Mouse (Mus musculus) effector memory CD4-positive, alpha-beta T cell, adult 7 months (primary cell): ENCODE data around the gene Kyat3. TPM values are rescaled to one million over a fixed set of nuclear protein-coding genes. Genes with fewer than 3 reads are reported as not detected.

ENCODE experiments used
- polyA plus RNA-seq: library from polyadenylated mRNA; unstranded; fragments of 100-300 nt; shearing (Covaris generic); gene quantifications from one replicate; pipeline ENCODE4 v1.2.1, GENCODE M21; 2017

Kyat3 gene
- 0.56 TPM for polyA plus RNA-seq

DNA sequence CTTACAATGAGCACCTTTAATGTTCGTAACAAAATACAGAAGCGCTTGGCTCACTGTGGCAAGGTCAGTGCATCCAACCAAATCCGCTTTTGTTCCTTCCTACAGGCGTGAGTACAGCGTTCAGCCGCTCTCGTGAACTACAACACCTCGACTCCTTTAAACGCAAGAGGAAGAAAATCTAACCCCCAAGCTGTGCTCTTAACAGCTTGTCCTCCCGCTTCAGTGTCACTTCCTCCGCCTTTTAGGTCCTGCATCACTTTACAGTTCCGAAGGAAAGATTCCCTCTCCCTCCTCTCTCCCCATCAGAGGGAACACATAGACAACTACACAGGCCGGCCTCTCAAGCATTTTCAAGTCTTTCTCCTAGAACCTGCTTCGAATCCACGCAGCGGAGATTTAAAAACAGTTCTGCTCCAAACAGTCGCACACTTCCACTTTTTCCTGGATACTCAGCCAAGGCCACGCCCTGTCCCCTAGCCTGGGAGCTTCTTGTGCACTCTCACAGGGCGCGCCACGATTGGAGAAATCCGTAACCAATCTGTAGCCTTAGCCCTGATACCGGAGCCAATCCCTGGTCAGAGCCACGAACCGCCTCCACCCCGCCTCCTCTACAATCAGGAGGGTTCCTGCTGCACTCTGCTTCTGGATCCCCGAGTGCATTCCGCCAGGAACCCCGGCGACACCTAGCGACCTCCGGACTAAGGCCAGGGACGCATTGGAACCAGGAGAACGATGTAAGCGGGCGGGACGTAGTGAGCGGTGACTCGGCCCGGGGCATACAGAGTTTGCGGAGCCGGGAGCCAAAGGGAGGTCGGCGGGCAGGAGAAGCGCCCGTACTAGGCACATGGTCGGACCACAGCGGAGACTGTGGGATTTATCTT is at the start of gene Kyat3:
Kyat3 (plus strand) TSS at position 610 of the 881 bp plus-strand sequence.

DNA sequence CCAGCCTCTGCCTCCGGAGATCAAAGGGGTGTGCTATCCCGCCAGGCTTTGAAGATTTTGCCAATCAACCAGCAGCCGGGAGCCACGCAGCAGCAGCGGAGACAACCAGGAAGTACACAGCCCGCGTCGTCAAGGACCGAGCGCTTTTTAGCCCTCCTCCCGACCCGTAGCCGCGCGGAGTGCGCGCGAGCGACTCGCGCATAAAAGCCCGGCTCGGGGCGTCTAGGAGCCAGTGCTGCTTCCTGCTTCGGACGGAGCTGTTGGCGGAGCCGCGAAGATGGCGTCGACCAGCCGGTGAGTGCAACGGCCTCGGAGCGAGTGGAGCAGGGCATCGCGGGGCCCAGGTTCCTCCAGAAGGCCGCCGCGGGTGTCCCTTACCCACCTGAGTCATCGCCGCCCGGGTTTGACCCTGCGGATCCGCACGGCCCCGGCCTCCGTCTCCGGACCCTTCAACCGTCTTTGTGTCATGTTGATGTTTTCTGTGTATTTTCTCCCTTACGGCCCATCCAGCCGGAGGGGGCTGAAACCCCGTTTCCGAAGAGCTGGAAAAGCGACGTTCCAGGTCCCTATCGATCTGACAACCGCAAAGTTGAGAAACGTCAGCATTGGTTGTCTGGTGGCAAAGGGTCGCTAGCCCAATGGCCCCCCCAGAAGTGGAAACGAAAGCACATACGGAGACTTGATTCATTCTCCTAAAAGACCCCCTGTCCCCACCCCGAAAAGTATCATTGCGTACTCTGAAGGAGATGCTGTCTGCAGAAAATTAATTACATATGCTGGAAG is 64.3 kb downstream of the Kyat3 start, which contains the start of gene Gtf2b:
Gtf2b (plus strand) TSS at position 51 of the 783 bp plus-strand sequence.

Other genes starting within 250 kb of the Kyat3 start
- gene Gbp5, start 207.1 kb upstream of the Kyat3 start, polyA plus RNA-seq = 12.1 TPM
- gene Gbp7, start 170.7 kb upstream of the Kyat3 start, polyA plus RNA-seq = 65.1 TPM
- 50.9 TPM for gene Gbp3, start 141.0 kb upstream of the Kyat3 start, polyA plus RNA-seq
- not detected for gene Gbp2b, start 106.2 kb upstream of the Kyat3 start, polyA plus RNA-seq
- 46.6 TPM for gene Gbp2, start 80.4 kb upstream of the Kyat3 start, polyA plus RNA-seq
- gene Gtf2b, start 64.0 kb downstream of the Kyat3 start, polyA plus RNA-seq = 99.5 TPM
- 93.3 TPM for gene Pkn2, start 181.0 kb downstream of the Kyat3 start, polyA plus RNA-seq